Mouse (Mus musculus) embryonic fibroblast, embryonic 13.5 days (primary cell): Measurements from ENCODE around the gene AU022751. TPM values are rescaled to one million over a fixed set of nuclear protein-coding genes. Genes with fewer than 3 reads are reported as not detected.
"Not testable (repeated sequence)": the region's sequence is repeated elsewhere in the genome, so short reads cannot be mapped to it uniquely, and the experiment has no call there.

Experiments
- H3K27ac ChIP-seq: 2 replicates; pipeline ENCODE4 v1.5.1; 2012; ENCODE audit warnings: low read length, control low read depth, inconsistent platforms; ENCODE audit not compliant: insufficient read depth
- H3K4me1 ChIP-seq: 2 replicates; pipeline ENCODE4 v1.6.1; 2011; ENCODE audit warnings: low read length; ENCODE audit not compliant: control insufficient read depth, insufficient read depth
- H3K4me3 ChIP-seq: 2 replicates; pipeline ENCODE4 v1.5.1; 2011; ENCODE audit warnings: mild to moderate bottlenecking, control low read depth, low read length; ENCODE audit not compliant: insufficient read depth
- CTCF ChIP-seq: IDR thresholded peaks from 2 replicates; pipeline ENCODE4 v1.5.1; 2011; ENCODE audit warnings: mild to moderate bottlenecking, control low read depth, low read length, moderate library complexity, borderline replicate concordance; ENCODE audit not compliant: insufficient read depth
- POLR2A ChIP-seq: IDR thresholded peaks from 2 replicates; pipeline ENCODE4 v1.6.1; 2011; ENCODE audit warnings: low read depth, mild to moderate bottlenecking, control low read depth, low read length, moderate library complexity
- polyA plus RNA-seq: library from polyadenylated mRNA; stranded (reverse); fragments of >200 nt; gene quantifications from 2 replicates; pipeline ENCODE4 v1.2.4, GENCODE M21; 2011; ENCODE audit warnings: low read depth; ENCODE audit not compliant: missing spikeins, insufficient read length

The AU022751 gene
- polyA plus RNA-seq: not detected in 2 replicates

- no peak within 1 kb of the TSS for H3K27ac ChIP-seq
- H3K4me3 ChIP-seq: no peak within 1 kb of the TSS
- H3K4me1 ChIP-seq: no peaks in the 10 kb centered on the region
- TF ChIP-seq CTCF: no peak
- TF ChIP-seq POLR2A: no peak
Measured at GRCm38 (mm10) chrX:6082954-6083680, at the start of gene AU022751. Gene AU022751 (minus strand): TSS chrX:6083419.

GRCm38 (mm10) chrX:6091996-6092757, 9.0 kb upstream of the AU022751 start:
- Histone ChIP-seq H3K27ac (no peak overlapping the region), H3K4me3 (no peak overlapping the region), H3K4me1 (no peaks in the 10 kb centered on the region)
- TF ChIP-seq POLR2A (no peak), CTCF (no peak)

- Histone ChIP-seq H3K4me3 (no peak overlapping the region), H3K4me1 (no peaks in the 10 kb centered on the region), H3K27ac (no peak overlapping the region)
- TF ChIP-seq POLR2A: no peak
- no peak for TF ChIP-seq CTCF
Measured at GRCm38 (mm10) chrX:6091547-6091946, 8.3 kb upstream of the AU022751 start.

GRCm38 (mm10) chrX:6061563-6061962, 21.7 kb downstream of the AU022751 start:
- Histone ChIP-seq H3K27ac (no peak overlapping the region), H3K4me1 (no peaks in the 10 kb centered on the region), H3K4me3 (no peak overlapping the region)
- TF ChIP-seq POLR2A (no peak), CTCF (no peak)

- H3K27ac ChIP-seq, H3K4me1 ChIP-seq, H3K4me3 ChIP-seq: not testable (repeated sequence)
Measured at GRCm38 (mm10) chrX:6047936-6048614, 35.1 kb downstream of the AU022751 start.

- not testable (repeated sequence) for H3K4me3 ChIP-seq, H3K27ac ChIP-seq, H3K4me1 ChIP-seq
Measured at GRCm38 (mm10) chrX:6047066-6047935, 35.9 kb downstream of the AU022751 start, which contains the start of gene Nudt11. Gene Nudt11 (plus strand): TSS chrX:6047453.

Other genes with a start within 250 kb of the AU022751 start
- 0.79 TPM in 1 of 2 replicates, not detected in the other for gene Nudt11, start 36.0 kb downstream of the AU022751 start, polyA plus RNA-seq
- gene Nudt10, start 89.6 kb upstream of the AU022751 start, polyA plus RNA-seq: not detected in 2 replicates
- 0.18 TPM in 1 of 2 replicates, not detected in the other for gene Bmp15, start 237.3 kb upstream of the AU022751 start, polyA plus RNA-seq